Mouse (Mus musculus): ENCODE measurements around the gene Fbxl17.

DNA sequence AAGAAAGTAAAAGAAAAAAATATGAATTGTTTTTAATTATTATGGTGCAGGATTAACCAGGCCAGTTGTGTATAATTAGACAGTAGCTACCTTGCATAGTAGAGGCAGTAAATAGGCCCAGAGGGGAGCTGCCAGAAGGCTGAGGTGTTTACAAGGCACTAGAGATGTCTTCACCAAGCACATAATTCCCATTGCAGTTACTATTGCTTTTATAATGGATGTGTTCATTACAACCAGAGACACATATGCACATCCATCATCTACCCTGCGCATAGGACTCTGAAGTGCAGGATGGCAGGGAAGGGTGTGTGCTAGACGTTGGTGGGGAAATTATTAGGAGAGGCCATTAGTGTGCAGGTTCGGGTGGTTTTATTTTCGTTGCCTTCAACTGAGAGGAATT, 491.0 kb downstream of the Fbxl17 start:
- TF ChIP-seq CTCF (IDR thresholded peaks at IDR 0.05; ENCODE audit: borderline replicate concordance, insufficient read depth, low read length), result no peak
- no peak for TF ChIP-seq POLR2A (IDR thresholded peaks at IDR 0.05; ENCODE audit: low read depth, low read length)

Data from embryonic fibroblast, embryonic 13.5 days (primary cell).